Mouse (Mus musculus) megakaryocyte progenitor cell, adult 5-6 weeks (primary cell): ENCODE data around the gene Klk1. TPM values are rescaled to one million over a fixed set of nuclear protein-coding genes. Genes with fewer than 3 reads are reported as not detected.
"Not testable (repeated sequence)": the region's sequence is repeated elsewhere in the genome, so short reads cannot be mapped to it uniquely, and the experiment has no call there.

ENCODE experiments used
- ATAC-seq: replicated peaks from 2 replicates; pipeline ENCODE4 v1.8.0; 2016; ENCODE audit warnings: mild to moderate bottlenecking, moderate TSS enrichment, inconsistent platforms; ENCODE audit not compliant: poor library complexity
- total RNA-seq, 2 experiments: library from RNA; stranded (forward) in 1 of 2; stranded (reverse) in 1 of 2; fragments of 157-497, 149-512 nt in 1 of 2; fragments of 200-1000 nt in 1 of 2; gene quantifications; 2 replicates each; pipeline versions ENCODE4 v1.2.3 to v1.2.4; 2015 to 2017

Klk1 gene
- total RNA-seq (2015) (not detected in 2 replicates), total RNA-seq (2017) (not detected in 2 replicates)

DNA sequence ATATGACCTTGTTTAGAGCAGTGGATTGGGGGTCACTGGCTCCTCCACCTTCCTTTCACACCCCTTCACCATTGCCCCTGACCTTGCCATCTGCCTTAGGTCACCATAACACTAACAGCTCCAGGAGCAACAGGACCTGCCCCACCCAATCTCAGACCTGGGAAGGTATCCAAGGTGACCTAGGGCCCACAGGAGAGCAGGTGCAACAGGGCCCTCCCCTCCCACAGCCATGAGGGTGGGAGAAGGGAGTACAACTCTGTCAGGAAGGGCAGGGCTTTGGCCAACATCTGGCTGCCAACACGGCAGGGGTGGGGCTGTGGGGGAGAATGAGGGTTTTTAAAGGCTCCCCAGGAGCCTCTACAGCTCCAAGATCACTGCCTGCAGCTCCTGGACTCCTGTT, at the start of gene Klk1:
TSS of gene Klk1 (plus strand) at position 285 of the 400 bp plus-strand sequence.
- ATAC-seq, result no peak

DNA sequence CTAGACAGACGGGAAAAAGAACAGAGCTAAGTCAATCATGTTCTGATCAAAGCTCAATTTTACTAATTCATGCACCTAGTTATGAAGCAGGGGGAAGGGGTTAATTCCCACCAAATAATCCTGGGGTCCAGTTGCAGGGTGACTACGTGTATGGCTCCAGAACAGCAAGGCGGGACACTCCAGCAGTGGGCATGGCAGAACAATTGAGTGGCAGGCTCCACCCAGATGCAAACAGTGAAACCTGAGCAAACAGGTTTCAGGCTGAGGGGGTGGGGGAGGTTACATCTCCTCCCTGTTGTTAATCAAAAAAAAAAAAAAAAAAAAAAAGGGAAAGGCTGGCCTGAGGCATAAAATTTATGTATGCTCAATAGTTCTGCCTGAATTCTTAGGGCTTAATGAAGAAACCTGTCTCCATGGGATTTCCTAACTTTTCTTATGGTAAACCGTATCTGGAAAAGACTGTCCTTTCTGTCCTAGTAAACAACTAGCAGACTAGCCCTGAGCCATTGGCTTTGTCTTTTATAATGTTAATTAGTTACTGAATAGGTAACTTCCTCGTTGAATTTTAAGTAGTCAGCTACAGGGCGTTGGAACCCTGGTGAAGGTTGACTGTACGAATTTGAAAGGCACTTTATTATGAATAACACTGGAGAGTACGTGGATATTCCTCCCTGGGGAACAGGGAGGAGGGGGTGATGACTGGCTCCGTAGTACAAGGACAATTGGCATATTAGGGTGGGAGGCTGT, 45.7 kb upstream of the Klk1 start:
- ATAC-seq, result no peak

- ATAC-seq, result not testable (repeated sequence)
Measured at GRCm38 (mm10) chr7:44186516-44186915, 38.6 kb upstream of the Klk1 start.

GRCm38 (mm10) chr7:44187936-44188335, 37.2 kb upstream of the Klk1 start, which contains the start of gene Klk1b24:
Gene Klk1b24, plus strand, starts transcription at chr7:44188236.
- ATAC-seq, result not testable (repeated sequence)

- not testable (repeated sequence) for ATAC-seq
Measured at GRCm38 (mm10) chr7:44193466-44193865, 31.7 kb upstream of the Klk1 start.

DNA sequence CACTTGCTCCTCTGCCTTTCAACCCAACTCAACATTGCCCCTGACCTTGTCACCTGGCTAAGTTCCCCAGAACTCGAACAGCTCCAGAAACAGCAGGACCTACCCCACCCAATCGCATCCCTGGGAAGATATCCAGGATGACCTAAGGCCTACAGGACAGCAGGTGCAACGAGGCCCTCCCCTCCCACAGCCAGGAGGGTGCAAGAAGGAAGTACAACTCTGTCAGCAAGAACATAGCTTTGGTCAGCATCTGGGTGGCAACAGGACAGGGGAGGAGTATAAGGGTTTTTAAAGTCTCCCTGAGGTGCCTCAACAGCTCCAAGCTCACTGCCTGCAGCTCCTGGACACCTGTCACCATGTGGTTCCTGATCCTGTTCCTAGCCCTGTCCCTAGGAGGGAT, 27.3 kb upstream of the Klk1 start, which contains the start of gene Klk1b3:
TSS of gene Klk1b3 (plus strand) at position 301 of the 400 bp plus-strand sequence.
- no peak for ATAC-seq

GRCm38 (mm10) chr7:44207135-44207534, 18.0 kb upstream of the Klk1 start, which contains the start of gene Klk1b4:
Gene Klk1b4, plus strand, starts transcription at chr7:44207435.
- ATAC-seq, result not testable (repeated sequence)

DNA sequence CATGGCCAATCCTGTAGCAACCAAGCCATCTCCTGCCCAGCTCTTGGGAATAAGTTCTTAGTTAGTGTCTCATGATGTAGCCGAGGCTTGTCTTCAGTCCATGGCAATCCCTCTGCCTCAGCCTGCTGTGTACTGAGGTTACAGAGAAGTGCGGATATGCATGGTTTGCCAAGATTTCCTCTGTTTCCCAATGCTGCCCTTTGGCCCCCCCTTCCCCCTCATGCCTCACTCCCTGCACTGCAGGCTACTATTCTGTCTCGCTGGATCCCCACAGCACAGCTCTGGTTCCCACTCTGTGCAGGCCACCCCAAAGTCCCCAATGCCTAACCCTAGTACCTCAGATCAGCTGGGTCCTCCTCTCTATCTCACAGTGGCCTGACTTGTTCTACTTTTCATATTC, 16.9 kb upstream of the Klk1 start:
- ATAC-seq, result no peak

DNA sequence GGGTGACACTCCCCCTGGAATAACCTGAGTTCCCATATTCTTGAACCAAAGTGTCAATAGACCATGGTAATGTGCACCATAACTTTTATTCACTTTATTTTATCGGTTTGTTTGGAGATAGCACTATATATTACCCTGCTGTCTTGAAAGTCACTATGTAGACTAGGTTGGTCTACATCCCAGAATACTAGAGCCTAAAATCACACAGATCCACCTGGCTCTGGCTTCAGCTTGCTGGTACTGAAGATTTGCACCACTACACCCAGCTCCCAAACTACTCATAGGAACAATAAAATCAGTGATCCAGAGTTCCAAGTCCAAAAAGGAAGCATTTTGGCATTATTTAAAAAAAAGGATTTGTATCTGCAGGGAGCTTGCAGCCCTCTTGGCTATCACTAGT, 9.5 kb upstream of the Klk1 start, which contains the start of gene Klk1b5:
TSS of gene Klk1b5 (plus strand) at position 301 of the 400 bp plus-strand sequence.
- no peak for ATAC-seq

GRCm38 (mm10) chr7:44221601-44222000, 3.6 kb upstream of the Klk1 start:
- ATAC-seq, result not testable (repeated sequence)

- ATAC-seq, result not testable (repeated sequence)
Measured at GRCm38 (mm10) chr7:44222335-44222734, 2.8 kb upstream of the Klk1 start.

- ATAC-seq, result no peak
Measured at GRCm38 (mm10) chr7:44235909-44236308, 10.7 kb downstream of the Klk1 start, which contains the start of gene Gm36864. Gene Gm36864, plus strand, starts transcription at chr7:44236177.

DNA sequence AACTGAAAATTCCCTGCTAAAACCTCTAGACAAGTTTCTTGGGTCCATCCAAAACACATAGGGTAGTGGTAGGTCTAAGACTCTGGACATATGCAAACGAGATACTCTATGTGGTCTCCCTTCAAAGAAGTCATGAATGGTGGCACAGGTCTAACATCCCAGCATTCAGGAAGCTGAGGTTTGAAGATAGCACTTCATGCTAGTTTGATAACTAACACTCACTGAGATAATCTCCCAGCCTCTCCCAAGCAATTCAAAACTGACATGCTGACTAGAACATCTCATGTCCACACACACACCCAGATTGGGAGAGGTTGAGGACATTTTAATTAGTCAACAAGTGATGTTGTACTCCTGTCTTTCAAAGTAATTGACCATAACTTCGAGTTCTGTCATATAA, 14.8 kb downstream of the Klk1 start:
- no peak; the same call in 1 of the 2 replicates for ATAC-seq

- peak; percentile 30 for ATAC-seq
Measured at GRCm38 (mm10) chr7:44240712-44241111, 15.6 kb downstream of the Klk1 start.

DNA sequence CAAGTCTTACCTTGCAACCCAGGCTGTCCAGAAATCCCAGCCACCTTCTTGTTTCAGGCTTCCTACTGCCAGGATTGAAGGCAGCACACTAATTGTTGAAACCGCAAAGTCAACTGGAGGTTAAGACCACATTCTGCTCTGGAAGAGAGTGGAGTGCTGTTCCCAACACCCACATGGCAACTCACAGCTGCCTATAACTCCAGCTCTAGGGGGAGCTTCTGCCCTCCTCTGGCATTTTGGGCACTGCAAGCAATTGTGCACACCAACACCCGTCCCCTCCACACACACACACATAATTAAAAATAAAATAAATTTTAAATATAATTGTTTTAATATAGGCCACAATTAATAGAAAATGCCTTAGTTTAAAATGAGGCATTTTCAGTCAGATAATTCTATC, 16.0 kb downstream of the Klk1 start:
- ATAC-seq, result no peak

DNA sequence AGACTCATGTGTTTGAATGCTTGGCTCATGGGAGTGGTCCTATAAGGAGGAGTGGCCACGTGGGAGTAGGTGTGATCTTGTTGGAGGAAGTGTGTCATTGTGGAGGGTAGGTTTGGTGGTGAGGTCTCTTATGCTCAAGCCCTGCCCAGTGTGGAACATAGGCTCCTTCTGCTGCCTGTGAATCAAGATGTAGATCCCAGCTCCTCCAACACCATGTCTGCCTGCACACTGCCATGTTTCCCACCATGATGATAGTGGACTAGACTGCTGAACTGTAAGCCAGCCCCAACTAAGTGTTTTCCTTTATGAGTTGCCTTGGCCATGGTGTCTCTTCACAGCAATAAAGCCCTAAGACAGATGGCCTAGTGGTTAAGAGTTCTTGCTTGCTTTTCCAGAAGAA, 18.9 kb downstream of the Klk1 start:
- no peak for ATAC-seq

DNA sequence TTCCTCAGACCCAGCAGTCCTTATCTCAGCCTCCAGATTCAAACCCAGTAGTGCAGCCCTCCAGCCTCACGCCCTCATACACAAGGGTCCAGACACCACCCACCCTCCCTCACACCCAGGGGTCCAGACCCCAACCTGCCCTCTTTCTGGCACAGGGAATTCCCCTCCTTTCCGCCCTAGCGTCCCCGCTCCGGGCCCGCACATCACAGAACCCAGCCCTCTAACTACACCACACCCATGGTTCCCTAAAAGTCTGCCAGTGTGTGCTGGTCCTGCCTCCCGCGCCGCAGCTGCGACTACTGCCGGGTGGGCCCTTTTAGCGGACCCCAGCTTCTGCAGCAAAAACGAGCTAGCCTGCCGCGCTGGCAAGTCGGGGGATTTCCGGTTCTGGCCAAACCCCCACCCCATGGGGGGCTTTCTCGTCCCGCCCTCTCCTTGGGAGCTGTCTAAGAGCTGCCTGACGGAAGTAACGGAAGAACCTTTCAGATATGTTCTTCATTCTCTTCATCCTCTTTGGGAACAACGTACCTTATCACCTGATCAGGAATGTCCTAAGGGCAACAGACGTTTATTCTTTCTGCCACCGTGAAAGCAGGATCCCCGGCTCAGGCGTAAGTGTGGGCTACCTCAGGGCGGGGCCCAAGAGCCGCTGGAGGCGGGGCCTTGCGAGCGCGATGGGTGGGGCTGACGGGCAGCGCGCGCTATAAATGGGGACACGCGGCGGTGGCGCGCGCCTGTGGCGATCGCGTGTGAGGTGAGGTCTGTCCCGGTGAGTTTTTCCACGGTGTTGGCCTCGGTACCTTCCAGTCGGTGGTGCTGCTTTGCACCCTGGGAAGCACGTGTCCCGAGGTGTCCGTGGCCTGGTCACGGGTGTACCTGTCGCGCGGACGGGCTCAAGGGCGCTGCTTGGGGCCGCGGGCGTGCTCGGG, 21.2 kb downstream of the Klk1 start, which contains the start of the genes 1700028J19Rik and 2410002F23Rik:
TSS of gene 1700028J19Rik (minus strand) at position 641 of the 929 bp plus-strand sequence.
TSS of gene 2410002F23Rik (plus strand) at position 668 of the 929 bp plus-strand sequence.
- peak; percentile 87 for ATAC-seq

GRCm38 (mm10) chr7:44246984-44247470, 21.9 kb downstream of the Klk1 start:
- ATAC-seq, result peak; percentile 55

- no peak for ATAC-seq
Measured at GRCm38 (mm10) chr7:44247971-44248370, 22.8 kb downstream of the Klk1 start.

GRCm38 (mm10) chr7:44249248-44249647, 24.1 kb downstream of the Klk1 start:
- ATAC-seq, result no peak
